Mouse (Mus musculus) myocyte (in vitro differentiated cells): Measurements from ENCODE around the gene Fabp7.

Experiments used
- POLR2A ChIP-seq: IDR thresholded peaks from one replicate; pipeline ENCODE4 v1.6.1; 2011; ENCODE audit warnings: low read depth, mild to moderate bottlenecking, control low read depth, moderate library complexity; ENCODE audit not compliant: insufficient read length
- REST ChIP-seq: IDR thresholded peaks from one replicate; pipeline ENCODE4 v1.6.1; 2011; ENCODE audit warnings: mild to moderate bottlenecking, control low read depth, moderate library complexity; ENCODE audit not compliant: insufficient read depth, insufficient read length
- TCF3 ChIP-seq: IDR thresholded peaks from one replicate; pipeline ENCODE4 v1.6.1; 2011; ENCODE audit warnings: low read depth, control low read depth; ENCODE audit not compliant: insufficient read length

DNA sequence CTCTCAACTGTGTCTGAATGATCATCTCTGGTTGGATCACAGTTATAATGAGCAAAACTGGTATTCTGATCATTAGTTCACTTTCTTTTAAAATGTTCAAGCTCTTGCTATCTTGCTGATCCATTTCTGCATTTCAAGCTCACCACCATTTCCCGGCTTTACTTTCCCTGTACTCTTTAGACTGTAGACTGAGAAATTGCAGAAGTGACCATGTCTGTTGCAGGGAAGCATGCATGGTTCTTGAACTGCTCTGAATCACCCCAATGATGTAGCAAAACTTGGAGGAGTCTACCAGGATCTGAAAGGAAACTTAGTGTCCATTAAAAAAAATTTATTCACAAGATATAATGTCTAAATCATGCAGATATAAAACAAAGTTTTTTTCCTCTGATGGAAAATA lies 8.3 kb downstream of the Fabp7 start:
- TF ChIP-seq REST (no peak), TCF3 (no peak), POLR2A (no peak)
